Mouse (Mus musculus) midbrain, embryonic 14.5 days (tissue): ENCODE measurements at regions not wholly inside any gene's neighbourhood (a gene's known extent, or its start where the extent isn't known, plus 50 kb on each side); places are given as distances from the start of the nearest gene placed in this dataset.

Experiments used
- ATAC-seq: fragments of 200-750 bp; cut with Nextera tagmentation; 2 replicates; pipeline ENCODE4 v1.8.0; 2017; ENCODE audit warnings: moderate number of reproducible peaks, moderate library complexity; ENCODE audit not compliant: low FRiP score, low TSS enrichment
- DNase-seq: peaks from one replicate; pipeline ENCODE4 v3.0.0-alpha.2; 2015
- H3K27ac ChIP-seq: fragments of 300-500 bp; sonication (generic); replicated peaks from 2 replicates; pipeline ENCODE4 v1.5.1; 2014; ENCODE audit warnings: mild to moderate bottlenecking, low read depth, low read length, moderate library complexity
- H3K27me3 ChIP-seq: fragments of 300-500 bp; sonication (generic); 2 replicates; pipeline ENCODE4 v1.6.1; 2014; ENCODE audit warnings: low read length, control low read depth, mixed read lengths; ENCODE audit not compliant: control insufficient read depth, insufficient read depth
- H3K36me3 ChIP-seq: fragments of 300-500 bp; sonication (generic); 2 replicates; pipeline ENCODE4 v1.6.1; 2014; ENCODE audit warnings: low read length, control low read depth; ENCODE audit not compliant: control insufficient read depth, insufficient read depth
- H3K4me1 ChIP-seq: fragments of 300-500 bp; sonication (generic); 2 replicates; pipeline ENCODE4 v1.6.1; 2014; ENCODE audit warnings: mild to moderate bottlenecking, antibody characterized with exemption, low read length, control low read depth; ENCODE audit not compliant: control insufficient read depth, insufficient read depth
- H3K4me2 ChIP-seq: fragments of 300-500 bp; sonication (generic); 2 replicates; pipeline ENCODE4 v1.6.1; 2014; ENCODE audit warnings: mild to moderate bottlenecking, low read length, moderate library complexity
- H3K4me3 ChIP-seq: fragments of 300-500 bp; sonication (generic); replicated peaks from 2 replicates; pipeline ENCODE4 v1.5.1; 2014; ENCODE audit warnings: low read depth, low read length
- H3K9ac ChIP-seq: fragments of 300-500 bp; sonication (generic); replicated peaks from 2 replicates; pipeline ENCODE4 v1.6.1; 2014; ENCODE audit warnings: mild to moderate bottlenecking, low read length, moderate library complexity
- H3K9me3 ChIP-seq: fragments of 300-500 bp; sonication (generic); 2 replicates; pipeline ENCODE4 v1.6.1; 2016; ENCODE audit warnings: low read length, control low read depth, mixed read lengths; ENCODE audit not compliant: control insufficient read depth
- WGBS: fragments of 180-500 bp; shearing (Covaris S2); extraction: QIAGEN DNeasy Blood & Tissue Kit; methylation state at CpG from one replicate; pipeline ENCODE4 v1.1.7; 2014; 5-methylcytosine and 5-hydroxymethylcytosine counted together

- ATAC-seq (no peak), DNase-seq (no peak)
- no peaks in the 10 kb centered on the region for H3K4me1 ChIP-seq
- no peak overlapping the region for H3K27ac ChIP-seq
- no peaks in the 10 kb centered on the region for H3K9me3 ChIP-seq
- no peaks in the 10 kb centered on the region for H3K27me3 ChIP-seq
- no peaks in the 10 kb centered on the region for H3K36me3 ChIP-seq
- no peak overlapping the region for H3K4me3 ChIP-seq
- H3K9ac ChIP-seq = no peak overlapping the region
- WGBS = 91% methylated on average over 3 of the region's 3 CpGs
- H3K4me2 ChIP-seq = no peak overlapping the region
Measured at GRCm38 (mm10) chr1:127023100-127023499, 181.7 kb upstream of the Mgat5 start.

GRCm38 (mm10) chr1:127017698-127018097 is 187.1 kb upstream of the Nckap5 start:
- H3K9ac ChIP-seq = no peak overlapping the region
- no peaks in the 10 kb centered on the region for H3K27me3 ChIP-seq
- H3K27ac ChIP-seq = no peak overlapping the region
- H3K4me3 ChIP-seq = no peak overlapping the region
- ATAC-seq (no peak), DNase-seq (peak; percentile 56)
- peaks cover 12% of the 10 kb centered on the region for H3K4me1 ChIP-seq
- no peak overlapping the region for H3K4me2 ChIP-seq
- WGBS = 66% methylated on average over 2 of the region's 2 CpGs
- H3K36me3 ChIP-seq = no peaks in the 10 kb centered on the region
- H3K9me3 ChIP-seq = no peaks in the 10 kb centered on the region

GRCm38 (mm10) chr1:127015894-127016245 is 185.3 kb upstream of the Nckap5 start:
- 53% methylated on average over 4 of the region's 4 CpGs for WGBS
- H3K9me3 ChIP-seq = no peaks in the 10 kb centered on the region
- ATAC-seq (no peak), DNase-seq (peak; percentile 57)
- H3K4me2 ChIP-seq = no peak overlapping the region
- H3K4me3 ChIP-seq = no peak overlapping the region
- peak overlapping the region; percentile 79 for H3K27ac ChIP-seq
- H3K9ac ChIP-seq = no peak overlapping the region
- peaks cover 12% of the 10 kb centered on the region for H3K4me1 ChIP-seq
- no peaks in the 10 kb centered on the region for H3K27me3 ChIP-seq
- no peaks in the 10 kb centered on the region for H3K36me3 ChIP-seq

GRCm38 (mm10) chr1:127015042-127015893 is 184.7 kb upstream of the Nckap5 start:
- no peaks in the 10 kb centered on the region for H3K27me3 ChIP-seq
- no peak overlapping the region for H3K4me3 ChIP-seq
- WGBS = 6% methylated on average over 8 of the region's 8 CpGs
- H3K9me3 ChIP-seq = no peaks in the 10 kb centered on the region
- DNase-seq (peak; percentile 71), ATAC-seq (peak; percentile 80; the same call in 1 of the 2 replicates)
- peaks cover 12% of the 10 kb centered on the region for H3K4me1 ChIP-seq
- H3K36me3 ChIP-seq = no peaks in the 10 kb centered on the region
- H3K9ac ChIP-seq = no peak overlapping the region
- H3K27ac ChIP-seq = peak overlapping the region; percentile 79
- H3K4me2 ChIP-seq = no peak overlapping the region

GRCm38 (mm10) chr1:127011901-127012300 is 181.3 kb upstream of the Nckap5 start:
- DNase-seq (peak; percentile 69), ATAC-seq (no peak)
- Histone ChIP-seq H3K36me3 (no peaks in the 10 kb centered on the region), H3K27ac (no peak overlapping the region), H3K27me3 (no peaks in the 10 kb centered on the region), H3K4me1 (peaks cover 12% of the 10 kb centered on the region), H3K9me3 (no peaks in the 10 kb centered on the region), H3K9ac (no peak overlapping the region), H3K4me3 (no peak overlapping the region), H3K4me2 (no peak overlapping the region)
- 71% methylated on average over 6 of the region's 6 CpGs for WGBS

- no peaks in the 10 kb centered on the region for H3K36me3 ChIP-seq
- no peak overlapping the region for H3K4me3 ChIP-seq
- no peak overlapping the region for H3K9ac ChIP-seq
- no peaks in the 10 kb centered on the region for H3K27me3 ChIP-seq
- DNase-seq (no peak), ATAC-seq (no peak)
- no peak overlapping the region for H3K27ac ChIP-seq
- WGBS = 80% methylated on average over 4 of the region's 4 CpGs
- H3K4me1 ChIP-seq = 0 out of 2 replicates have a peak, but pooled peaks cover 3% of the 10 kb centered on the region
- no peak overlapping the region for H3K4me2 ChIP-seq
- no peaks in the 10 kb centered on the region for H3K9me3 ChIP-seq
Measured at GRCm38 (mm10) chr1:127009699-127010098, 179.1 kb upstream of the Nckap5 start.

GRCm38 (mm10) chr1:127001700-127002099 is 171.1 kb upstream of the Nckap5 start:
- ATAC-seq (no peak), DNase-seq (no peak)
- no peak overlapping the region for H3K4me3 ChIP-seq
- no peaks in the 10 kb centered on the region for H3K36me3 ChIP-seq
- no peak overlapping the region for H3K4me2 ChIP-seq
- no peaks in the 10 kb centered on the region for H3K27me3 ChIP-seq
- H3K9me3 ChIP-seq = no peaks in the 10 kb centered on the region
- no peaks in the 10 kb centered on the region for H3K4me1 ChIP-seq
- H3K9ac ChIP-seq = no peak overlapping the region
- no peak overlapping the region for H3K27ac ChIP-seq
- 79% methylated on average over 7 of the region's 7 CpGs for WGBS

GRCm38 (mm10) chr1:126993061-126993640 is 162.6 kb upstream of the Nckap5 start:
- peak; percentile 92 for DNase-seq
- no peak overlapping the region for H3K4me2 ChIP-seq
- H3K27me3 ChIP-seq = no peaks in the 10 kb centered on the region
- peak; percentile 73 for ATAC-seq
- H3K36me3 ChIP-seq = no peaks in the 10 kb centered on the region
- H3K27ac ChIP-seq = no peak overlapping the region
- no peak overlapping the region for H3K4me3 ChIP-seq
- H3K9ac ChIP-seq = no peak overlapping the region
- no peaks in the 10 kb centered on the region for H3K9me3 ChIP-seq
- 81% methylated on average over 1 of the region's 1 CpGs for WGBS
- H3K4me1 ChIP-seq = no peaks in the 10 kb centered on the region

GRCm38 (mm10) chr1:126992441-126992840 is 161.8 kb upstream of the Nckap5 start:
- ATAC-seq (no peak), DNase-seq (peak; percentile 51)
- Histone ChIP-seq H3K4me2 (no peak overlapping the region), H3K36me3 (no peaks in the 10 kb centered on the region), H3K4me3 (no peak overlapping the region), H3K9ac (no peak overlapping the region), H3K27me3 (no peaks in the 10 kb centered on the region), H3K4me1 (no peaks in the 10 kb centered on the region), H3K27ac (no peak overlapping the region), H3K9me3 (no peaks in the 10 kb centered on the region)
- 59% methylated on average over 4 of the region's 4 CpGs for WGBS
